Mouse (Mus musculus) liver, embryonic 15.5 days (tissue): ENCODE measurements around the gene Tbx3. TPM values are rescaled to one million over a fixed set of nuclear protein-coding genes. Genes with fewer than 3 reads are reported as not detected.
A peak's percentile ranks its signal among the peaks of the same experiment; 100 is the strongest.

Source experiments
- ATAC-seq: fragments of 200-750 bp; cut with Nextera tagmentation; 2 replicates; pipeline ENCODE4 v1.8.0; 2017; ENCODE audit warnings: moderate number of reproducible peaks, mild to moderate bottlenecking, moderate library complexity; ENCODE audit not compliant: insufficient read depth
- H3K27ac ChIP-seq: fragments of 300-500 bp; sonication (generic); replicated peaks from 2 replicates; pipeline ENCODE4 v1.5.1; 2015; ENCODE audit warnings: mild to moderate bottlenecking, inconsistent platforms
- H3K27me3 ChIP-seq: fragments of 300-500 bp; sonication (generic); 2 replicates; pipeline ENCODE4 v1.6.1; 2015; ENCODE audit warnings: mild to moderate bottlenecking, inconsistent platforms
- H3K36me3 ChIP-seq: fragments of 300-500 bp; sonication (generic); replicated peaks from 2 replicates; pipeline ENCODE4 v1.6.1; 2015; ENCODE audit warnings: moderate library complexity, mild to moderate bottlenecking, inconsistent platforms
- H3K4me1 ChIP-seq: fragments of 300-500 bp; sonication (generic); replicated peaks from 2 replicates; pipeline ENCODE4 v1.6.1; 2015; ENCODE audit warnings: inconsistent platforms
- H3K4me2 ChIP-seq: fragments of 300-500 bp; sonication (generic); 2 replicates; pipeline ENCODE4 v1.6.1; 2015; ENCODE audit warnings: moderate library complexity, mild to moderate bottlenecking, inconsistent platforms
- H3K4me3 ChIP-seq: fragments of 300-500 bp; sonication (generic); replicated peaks from 2 replicates; pipeline ENCODE4 v1.5.1; 2015; ENCODE audit warnings: mild to moderate bottlenecking, inconsistent platforms
- H3K9ac ChIP-seq: fragments of 300-500 bp; sonication (generic); 2 replicates; pipeline ENCODE4 v1.6.1; 2015; ENCODE audit warnings: moderate library complexity, mild to moderate bottlenecking, inconsistent platforms
- H3K9me3 ChIP-seq: fragments of 300-500 bp; sonication (generic); replicated peaks from 2 replicates; pipeline ENCODE4 v1.6.1; 2016; ENCODE audit warnings: inconsistent platforms
- WGBS: fragments of 180-500 bp; shearing (Covaris S2); methylation state at CpG from one replicate; pipeline ENCODE4 v1.1.7; 2015; ENCODE audit warnings: mixed read lengths; ENCODE audit not compliant: insufficient replicate concordance; 5-methylcytosine and 5-hydroxymethylcytosine counted together
- polyA plus RNA-seq: library from polyadenylated mRNA; unstranded; fragments of >200 nt; fragmentation: Nextera tagmentation; extraction: Ambion mirVana; gene quantifications from 2 replicates; pipeline ENCODE4 v1.2.1, GENCODE M21; 2015

Tbx3 gene
- polyA plus RNA-seq, 1 experiment from 2014 or later, result 2.6 TPM

DNA sequence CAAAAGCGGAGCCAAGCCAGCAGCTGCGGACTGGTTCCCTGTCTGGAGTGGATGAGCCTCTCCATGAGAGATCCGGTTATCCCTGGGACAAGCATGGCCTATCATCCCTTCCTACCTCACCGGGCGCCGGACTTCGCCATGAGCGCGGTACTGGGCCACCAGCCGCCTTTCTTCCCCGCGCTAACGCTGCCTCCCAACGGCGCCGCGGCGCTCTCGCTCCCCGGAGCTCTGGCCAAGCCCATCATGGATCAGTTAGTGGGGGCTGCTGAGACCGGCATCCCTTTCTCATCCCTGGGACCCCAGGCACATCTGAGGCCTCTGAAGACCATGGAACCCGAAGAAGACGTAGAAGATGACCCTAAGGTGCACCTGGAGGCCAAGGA lies 1.5 kb downstream of the Tbx3 start:
- H3K36me3 ChIP-seq, result no peaks in the 10 kb centered on the region
- H3K27me3 ChIP-seq, result peaks cover 96% of the 10 kb centered on the region
- no peak overlapping the region for H3K27ac ChIP-seq
- H3K4me2 ChIP-seq, result peak overlapping the region; percentile 59
- peak overlapping the region; percentile 48 for H3K4me3 ChIP-seq
- H3K4me1 ChIP-seq, result peaks cover 16% of the 10 kb centered on the region
- H3K9ac ChIP-seq, result peak overlapping the region; percentile 37; the same call in 1 of the 2 replicates
- H3K9me3 ChIP-seq, result no peaks in the 10 kb centered on the region
- no peak for ATAC-seq
- under 1% methylated on average over 23 of the region's 23 CpGs for WGBS

DNA sequence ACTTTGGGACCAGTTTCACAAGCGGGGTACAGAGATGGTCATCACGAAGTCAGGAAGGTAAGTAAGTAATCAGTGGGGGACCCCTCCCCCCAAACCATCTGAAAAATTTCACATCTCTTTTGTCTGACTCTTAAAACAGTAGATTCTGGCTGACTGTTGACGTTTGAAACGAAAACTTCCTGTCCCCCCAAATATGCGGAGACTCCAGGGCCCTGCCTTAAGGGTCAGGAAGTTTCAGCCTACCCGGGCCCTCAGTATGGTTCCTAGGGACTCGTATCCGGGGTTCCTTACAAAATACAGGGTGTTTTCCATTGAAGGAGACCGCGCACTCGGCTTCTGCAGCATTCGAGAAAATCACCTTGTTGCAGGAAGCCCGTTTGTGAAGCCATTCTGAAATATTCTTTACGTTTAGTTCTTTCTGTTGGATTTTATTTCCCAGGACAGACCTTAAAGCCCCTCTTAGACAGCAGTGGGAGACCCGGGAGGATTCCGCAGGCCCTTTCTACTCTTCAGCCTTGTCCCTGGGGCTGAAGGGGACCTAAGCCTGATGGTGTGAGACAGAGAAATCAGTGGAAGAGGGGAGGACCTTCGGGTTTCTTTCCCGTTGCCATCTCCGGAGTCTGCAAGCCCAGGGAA lies 2.0 kb downstream of the Tbx3 start:
- Histone ChIP-seq H3K27me3 (peaks cover 93% of the 10 kb centered on the region), H3K9me3 (no peaks in the 10 kb centered on the region), H3K4me2 (peak overlapping the region; percentile 59), H3K4me1 (peaks cover 19% of the 10 kb centered on the region), H3K4me3 (peak overlapping the region; percentile 48), H3K9ac (no peak overlapping the region), H3K27ac (no peak overlapping the region), H3K36me3 (no peaks in the 10 kb centered on the region)
- ATAC-seq, result no peak
- 3% methylated on average over 19 of the region's 19 CpGs for WGBS

DNA sequence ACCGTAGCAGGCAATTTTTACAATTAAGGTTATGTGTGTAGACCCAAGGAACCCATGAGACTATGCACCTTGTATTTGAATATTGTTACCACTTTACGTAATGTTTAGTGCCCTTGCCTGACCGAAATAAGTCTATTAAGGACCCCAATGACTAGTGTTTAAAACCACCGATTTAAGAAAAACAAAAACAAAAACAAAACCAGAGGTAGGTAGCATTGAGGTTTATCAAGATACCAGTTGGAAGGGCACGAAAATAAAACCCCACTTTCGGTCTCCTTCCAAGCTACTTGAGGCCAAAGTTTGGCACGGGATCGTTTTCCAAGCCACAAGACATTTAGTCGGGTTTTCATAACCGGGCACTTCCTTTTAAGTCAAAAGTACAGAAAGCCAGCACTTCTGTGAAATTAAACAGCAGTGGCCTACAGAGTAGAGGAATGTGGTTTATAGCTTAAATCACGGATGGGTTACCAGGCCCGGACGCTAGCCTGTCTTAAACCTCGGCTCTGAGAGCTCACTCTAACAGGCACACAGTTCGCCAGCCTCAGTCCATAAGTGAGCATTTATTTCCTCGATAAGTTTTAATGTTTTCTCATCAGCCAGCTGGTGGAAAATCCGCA lies 2.6 kb downstream of the Tbx3 start:
- ATAC-seq, result no peak
- Histone ChIP-seq H3K9ac (no peak overlapping the region), H3K4me3 (peak overlapping the region; percentile 48), H3K4me1 (peaks cover 18% of the 10 kb centered on the region), H3K27ac (no peak overlapping the region), H3K27me3 (peaks cover 88% of the 10 kb centered on the region), H3K36me3 (no peaks in the 10 kb centered on the region), H3K4me2 (peak overlapping the region; percentile 59), H3K9me3 (no peaks in the 10 kb centered on the region)
- WGBS, result 4% methylated on average over 17 of the region's 17 CpGs

DNA sequence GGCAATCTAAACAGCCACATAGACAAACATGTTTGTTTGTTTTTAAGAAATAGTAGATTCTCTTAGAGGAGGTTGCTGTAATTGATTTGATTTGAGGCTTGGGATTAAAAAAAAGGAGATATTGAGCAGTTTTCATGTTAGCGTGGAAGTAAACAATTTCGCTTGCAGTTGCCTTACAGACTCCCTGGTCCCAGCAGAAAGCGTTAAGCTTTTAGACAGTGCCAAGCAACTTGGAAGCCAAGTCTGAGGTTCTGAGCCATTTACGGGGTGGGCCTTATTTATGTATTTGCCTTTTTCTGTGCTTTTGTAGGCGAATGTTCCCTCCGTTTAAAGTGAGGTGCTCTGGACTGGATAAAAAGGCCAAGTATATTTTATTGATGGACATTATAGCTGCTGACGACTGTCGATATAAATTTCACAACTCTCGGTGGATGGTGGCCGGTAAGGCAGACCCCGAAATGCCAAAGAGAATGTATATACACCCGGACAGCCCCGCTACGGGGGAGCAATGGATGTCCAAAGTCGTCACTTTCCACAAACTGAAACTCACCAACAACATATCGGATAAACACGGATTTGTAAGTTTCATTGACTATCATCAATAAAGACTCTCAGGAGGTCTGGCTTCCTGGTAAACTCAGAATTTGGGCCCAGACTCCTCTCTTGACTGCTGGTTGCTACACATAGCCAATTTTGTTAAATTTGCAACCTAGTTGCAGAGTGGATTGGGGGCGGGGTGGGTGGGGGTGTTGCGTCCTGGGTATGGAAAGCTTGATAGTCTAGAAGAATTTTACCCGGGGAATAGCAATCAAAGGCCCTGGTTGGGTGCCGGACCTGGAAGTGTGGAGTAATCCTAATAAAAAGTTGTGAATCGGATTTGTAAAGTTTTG lies 3.5 kb downstream of the Tbx3 start:
- H3K4me1 ChIP-seq, result peaks cover 11% of the 10 kb centered on the region
- H3K9ac ChIP-seq, result no peak overlapping the region
- WGBS, result 14% methylated on average over 22 of the region's 22 CpGs
- H3K27me3 ChIP-seq, result peaks cover 88% of the 10 kb centered on the region
- peak overlapping the region; percentile 59 for H3K4me2 ChIP-seq
- H3K4me3 ChIP-seq, result peak overlapping the region; percentile 48
- no peaks in the 10 kb centered on the region for H3K36me3 ChIP-seq
- no peak for ATAC-seq
- no peak overlapping the region for H3K27ac ChIP-seq
- H3K9me3 ChIP-seq, result no peaks in the 10 kb centered on the region

DNA sequence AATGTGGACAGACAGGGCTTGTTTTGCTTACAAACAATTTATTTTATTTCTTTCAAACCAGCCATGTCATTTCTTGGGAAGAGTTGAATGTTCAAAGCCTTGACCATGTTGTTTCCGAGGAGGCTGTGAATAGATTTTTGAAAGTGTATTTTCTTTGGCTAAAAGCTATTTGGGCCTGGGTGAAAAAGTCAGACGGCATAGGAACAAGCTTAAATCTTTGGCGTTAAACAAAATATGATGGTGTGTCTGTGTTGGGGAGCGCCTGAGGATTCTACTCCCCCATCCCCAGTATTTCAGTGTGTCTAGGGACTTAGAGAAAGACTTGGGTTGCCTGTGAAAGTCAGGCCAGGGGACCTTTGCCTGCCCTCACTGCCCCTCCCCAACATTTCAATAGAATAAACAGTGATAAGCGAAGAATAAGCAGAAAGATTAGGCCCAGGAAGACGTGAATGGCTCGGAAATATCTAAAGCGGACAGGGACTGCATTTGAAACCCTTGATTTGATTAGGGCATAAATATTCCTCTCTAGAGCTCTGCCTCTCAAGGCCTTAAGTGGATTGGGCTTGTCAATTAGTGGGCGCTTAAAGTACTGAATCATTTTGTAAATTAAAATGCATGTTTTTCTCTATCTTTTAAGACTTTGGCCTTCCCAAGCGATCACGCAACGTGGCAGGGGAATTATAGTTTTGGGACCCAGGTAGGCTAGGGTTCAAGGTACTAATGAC lies 4.3 kb downstream of the Tbx3 start:
- no peaks in the 10 kb centered on the region for H3K36me3 ChIP-seq
- H3K4me2 ChIP-seq, result peak overlapping the region; percentile 59
- peaks cover 6% of the 10 kb centered on the region; the same call in 1 of the 2 replicates for H3K4me1 ChIP-seq
- H3K9me3 ChIP-seq, result no peaks in the 10 kb centered on the region
- 0 out of 2 replicates have a peak overlapping the region, but pooled peaks have one; percentile 48 for H3K4me3 ChIP-seq
- H3K27ac ChIP-seq, result no peak overlapping the region
- 22% methylated on average over 12 of the region's 12 CpGs for WGBS
- no peak overlapping the region for H3K9ac ChIP-seq
- peaks cover 85% of the 10 kb centered on the region for H3K27me3 ChIP-seq
- no peak for ATAC-seq

DNA sequence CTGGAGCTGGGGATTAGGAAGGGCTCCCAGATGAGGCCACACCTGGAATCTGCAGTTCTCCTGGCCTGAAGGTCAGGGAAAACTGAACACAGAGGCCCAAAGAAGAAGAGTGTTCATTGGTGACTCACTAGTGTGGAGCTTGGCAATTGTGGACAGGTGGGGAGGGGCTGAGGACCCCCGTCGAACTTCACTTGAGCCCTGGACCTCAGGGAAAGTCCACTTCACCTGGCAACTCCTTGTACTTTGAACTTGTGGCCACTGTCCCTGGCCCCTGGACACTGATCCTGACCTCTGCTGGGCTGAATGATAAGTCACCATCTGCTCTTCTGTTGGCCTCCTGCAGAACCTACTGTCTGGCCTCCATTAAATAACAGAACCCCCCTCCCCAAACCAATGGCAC lies 5.8 kb downstream of the Tbx3 start:
- H3K4me1 ChIP-seq, result peaks cover 8% of the 10 kb centered on the region
- peaks cover 85% of the 10 kb centered on the region for H3K27me3 ChIP-seq
- H3K9me3 ChIP-seq, result no peaks in the 10 kb centered on the region
- H3K4me3 ChIP-seq, result no peak overlapping the region
- H3K9ac ChIP-seq, result no peak overlapping the region
- no peak overlapping the region for H3K27ac ChIP-seq
- H3K36me3 ChIP-seq, result no peaks in the 10 kb centered on the region
- ATAC-seq, result no peak
- H3K4me2 ChIP-seq, result no peak overlapping the region
- WGBS, result 19% methylated on average over 2 of the region's 2 CpGs

DNA sequence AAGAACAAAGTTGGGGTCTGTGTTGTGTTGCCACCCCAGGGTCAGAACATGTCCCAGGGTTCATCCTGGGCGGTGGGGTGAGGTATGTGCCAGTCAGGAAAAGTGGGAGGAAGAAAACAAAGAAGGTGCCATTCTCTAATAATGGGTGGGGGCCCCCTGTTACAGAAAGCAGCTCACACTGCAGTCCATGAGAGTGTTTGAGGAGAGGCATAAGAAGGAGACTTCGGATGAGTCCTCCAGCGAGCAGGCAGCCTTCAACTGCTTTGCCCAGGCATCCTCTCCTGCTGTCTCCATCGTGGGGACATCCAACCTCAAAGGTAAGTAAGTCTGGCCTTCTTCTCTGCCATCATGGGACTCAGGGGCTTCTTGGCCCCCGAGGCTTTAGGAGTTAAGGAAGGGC lies 8.0 kb downstream of the Tbx3 start:
- Histone ChIP-seq H3K9ac (no peak overlapping the region), H3K4me2 (no peak overlapping the region), H3K4me1 (peaks cover 12% of the 10 kb centered on the region), H3K27me3 (peaks cover 85% of the 10 kb centered on the region), H3K27ac (no peak overlapping the region), H3K4me3 (no peak overlapping the region), H3K36me3 (no peaks in the 10 kb centered on the region), H3K9me3 (no peaks in the 10 kb centered on the region)
- ATAC-seq, result no peak
- WGBS, result 43% methylated on average over 5 of the region's 5 CpGs

DNA sequence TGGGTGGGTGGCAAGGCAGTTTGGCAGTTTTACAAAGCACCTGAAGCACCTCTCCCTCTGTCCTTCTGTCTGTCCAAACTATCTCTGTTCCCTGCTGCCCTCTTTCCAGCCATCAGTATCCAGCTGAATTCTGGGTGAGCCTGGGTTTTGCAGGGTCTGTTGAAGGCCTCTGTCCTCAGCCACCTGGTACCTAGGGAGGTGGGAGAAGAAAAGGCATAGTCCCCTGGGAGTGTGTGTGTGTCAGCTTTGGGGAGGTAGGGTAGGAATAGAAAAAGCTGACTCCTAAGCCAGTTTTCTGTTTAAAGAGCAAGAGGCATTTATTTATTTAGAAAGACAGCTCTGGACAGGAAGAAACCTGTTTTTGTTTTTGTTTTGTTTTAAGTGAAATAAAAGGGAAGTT lies 8.6 kb downstream of the Tbx3 start:
- ATAC-seq, result no peak

DNA sequence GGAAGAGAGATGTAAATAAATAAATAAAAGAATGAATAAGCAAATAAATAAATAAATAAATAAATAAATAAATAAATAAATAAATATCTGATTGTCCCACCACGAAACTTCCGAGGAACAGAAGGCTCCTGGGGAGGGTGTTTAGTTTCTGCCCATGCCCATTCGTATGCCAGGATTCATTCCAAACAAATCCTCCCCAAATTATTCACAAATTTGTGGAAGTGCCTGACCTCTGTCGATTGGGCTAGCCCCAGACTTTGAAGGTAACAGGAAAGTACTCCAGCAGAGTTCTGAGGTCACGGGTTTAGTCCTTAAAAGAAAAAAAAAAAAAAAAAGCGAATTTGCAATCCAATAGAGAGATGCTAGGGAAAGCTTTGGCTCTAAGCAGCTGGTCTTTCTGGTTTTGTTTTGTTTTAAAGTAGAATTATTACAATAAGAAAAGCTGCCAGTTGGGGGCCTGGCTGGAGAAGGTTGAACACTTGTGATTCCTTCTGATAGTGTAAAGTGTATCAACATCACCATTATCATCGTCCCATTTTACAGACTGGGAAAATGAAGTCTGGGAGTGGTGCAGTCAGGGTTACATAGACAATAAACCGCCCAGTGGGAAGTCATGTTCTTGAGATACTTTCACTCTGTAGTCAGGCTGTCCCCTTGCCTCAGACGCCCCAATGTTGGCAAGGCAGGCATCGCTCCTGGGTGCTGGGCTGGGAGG lies 9.3 kb downstream of the Tbx3 start:
- 31% methylated on average over 10 of the region's 10 CpGs for WGBS
- no peak overlapping the region for H3K9ac ChIP-seq
- H3K4me2 ChIP-seq, result peak overlapping the region; percentile 10; the same call in 1 of the 2 replicates
- no peaks in the 10 kb centered on the region for H3K36me3 ChIP-seq
- peaks cover 84% of the 10 kb centered on the region for H3K27me3 ChIP-seq
- H3K27ac ChIP-seq, result no peak overlapping the region
- H3K4me3 ChIP-seq, result no peak overlapping the region
- H3K4me1 ChIP-seq, result peaks cover 12% of the 10 kb centered on the region
- H3K9me3 ChIP-seq, result no peaks in the 10 kb centered on the region
- no peak for ATAC-seq

More for the DNA sequence above, 8.6 kb downstream of the Tbx3 start:
- Histone ChIP-seq H3K4me1 (peaks cover 12% of the 10 kb centered on the region), H3K4me2 (no peak overlapping the region), H3K9ac (no peak overlapping the region), H3K27me3 (peaks cover 86% of the 10 kb centered on the region), H3K27ac (no peak overlapping the region), H3K36me3 (no peaks in the 10 kb centered on the region), H3K9me3 (no peaks in the 10 kb centered on the region), H3K4me3 (no peak overlapping the region)

DNA sequence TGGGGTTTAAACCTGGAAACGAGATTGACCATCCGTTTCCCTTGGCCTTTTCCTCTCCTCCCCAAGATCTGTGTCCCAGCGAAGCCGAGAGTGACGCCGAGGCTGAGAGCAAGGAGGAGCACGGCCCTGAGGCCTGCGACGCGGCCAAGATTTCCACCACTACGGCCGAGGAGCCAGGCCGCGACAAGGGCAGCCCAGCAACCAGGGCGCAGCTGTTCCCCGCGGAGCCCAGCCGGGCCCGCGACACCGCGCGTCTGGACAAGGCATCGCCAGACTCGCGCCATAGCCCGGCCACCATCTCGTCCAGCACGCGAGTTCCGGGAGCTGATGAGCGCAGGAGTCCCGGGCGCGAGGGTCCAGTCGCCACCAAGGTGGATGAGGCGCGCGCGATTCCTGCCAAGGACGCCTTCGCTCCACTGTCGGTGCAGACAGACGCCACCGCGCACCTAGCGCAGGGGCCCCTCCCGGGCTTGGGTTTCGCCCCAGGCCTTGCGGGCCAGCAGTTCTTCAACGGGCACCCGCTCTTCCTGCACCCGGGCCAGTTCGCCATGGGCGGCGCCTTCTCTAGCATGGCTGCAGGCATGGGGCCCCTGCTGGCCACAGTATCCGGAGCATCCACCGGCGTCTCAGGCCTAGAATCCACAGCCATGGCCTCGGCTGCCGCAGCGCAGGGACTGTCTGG lies 10.0 kb downstream of the Tbx3 start:
- no peak overlapping the region for H3K4me3 ChIP-seq
- H3K9me3 ChIP-seq, result no peaks in the 10 kb centered on the region
- WGBS, result 13% methylated on average over 62 of the region's 62 CpGs
- peaks cover 12% of the 10 kb centered on the region for H3K4me1 ChIP-seq
- H3K27ac ChIP-seq, result no peak overlapping the region
- peaks cover 84% of the 10 kb centered on the region for H3K27me3 ChIP-seq
- no peak overlapping the region for H3K9ac ChIP-seq
- H3K4me2 ChIP-seq, result peak overlapping the region; percentile 10
- H3K36me3 ChIP-seq, result no peaks in the 10 kb centered on the region
- no peak for ATAC-seq
